Mouse (Mus musculus) C2C12 (cell line): ENCODE results near the gene Zdhhc3. TPM values are rescaled to one million over a fixed set of nuclear protein-coding genes. Genes with fewer than 3 reads are reported as not detected.

Source experiments
- H3K27me3 ChIP-seq: one replicate; pipeline ENCODE4 v1.6.1; 2011; ENCODE audit not compliant: control insufficient read depth, insufficient read depth, insufficient read length
- H3K36me3 ChIP-seq: one replicate; pipeline ENCODE4 v1.6.1; 2011; ENCODE audit not compliant: control insufficient read depth, insufficient read depth
- H3K4me3 ChIP-seq: one replicate; pipeline ENCODE4 v1.5.1; 2011; ENCODE audit warnings: mild to moderate bottlenecking, control low read depth; ENCODE audit not compliant: poor library complexity, insufficient read depth, severe bottlenecking
- H3K79me2 ChIP-seq: one replicate; pipeline ENCODE4 v1.6.1; 2011; ENCODE audit not compliant: control insufficient read depth, insufficient read depth
- H3K79me3 ChIP-seq: one replicate; pipeline ENCODE4 v1.6.1; 2011; ENCODE audit warnings: low read depth, control low read depth
- H3ac ChIP-seq: one replicate; pipeline ENCODE3; 2011; ENCODE audit warnings: low read depth; ENCODE audit not compliant: control insufficient read depth, insufficient read length
- CEBPB ChIP-seq: IDR thresholded peaks from one replicate; pipeline ENCODE4 v1.6.1; 2011; ENCODE audit warnings: low read depth, mild to moderate bottlenecking, control low read depth, moderate library complexity
- CTCF ChIP-seq: IDR thresholded peaks from one replicate; pipeline ENCODE4 v1.5.1; 2011; ENCODE audit not compliant: control insufficient read depth, insufficient read depth, insufficient read length
- FOSL1 ChIP-seq: IDR thresholded peaks from one replicate; pipeline ENCODE4 v1.8.0; 2011; ENCODE audit warnings: mild to moderate bottlenecking, low read length; ENCODE audit not compliant: poor library complexity, insufficient read depth, severe bottlenecking
- MAX ChIP-seq: IDR thresholded peaks from one replicate; pipeline ENCODE4 v1.6.1; 2011; ENCODE audit warnings: mild to moderate bottlenecking, control low read depth
- MYOD1 ChIP-seq: IDR thresholded peaks from one replicate; pipeline ENCODE4 v1.6.1; 2011; ENCODE audit warnings: low read depth; ENCODE audit not compliant: control insufficient read depth, insufficient read length
- MYOG ChIP-seq: IDR thresholded peaks from one replicate; pipeline ENCODE4 v1.6.1; 2011; ENCODE audit not compliant: control insufficient read depth, insufficient read length; ENCODE audit errors: extremely low read depth
- USF1 ChIP-seq: IDR thresholded peaks from one replicate; pipeline ENCODE4 v1.6.1; 2011; ENCODE audit warnings: low read depth, mild to moderate bottlenecking, control low read depth, moderate library complexity
- polyA plus RNA-seq: library from polyadenylated mRNA; unstranded; fragments of >200 nt; fragmentation: generic; extraction: Trizol; gene quantifications from one replicate; pipeline ENCODE4 v1.2.1, GENCODE M21; 2012; ENCODE audit warnings: missing spikeins

The Zdhhc3 gene
- polyA plus RNA-seq, 1 experiment, result 62.6 TPM

- H3K4me3 ChIP-seq, result no peak overlapping the region
- no peaks in the 10 kb centered on the region for H3K27me3 ChIP-seq
- H3ac ChIP-seq, result no peak overlapping the region
- H3K79me3 ChIP-seq, result no peaks in the 10 kb centered on the region
- H3K79me2 ChIP-seq, result no peaks in the 10 kb centered on the region
- peaks cover 62% of the 10 kb centered on the region for H3K36me3 ChIP-seq
- TF ChIP-seq MAX, result no peak
- TF ChIP-seq MYOD1, result no peak
- TF ChIP-seq CEBPB, result no peak
- TF ChIP-seq CTCF, result no peak
- TF ChIP-seq USF1, result no peak
- TF ChIP-seq FOSL1, result no peak
- no peak for TF ChIP-seq MYOG
Measured at GRCm38 (mm10) chr9:123087558-123087957, 25.4 kb downstream of the Zdhhc3 start.

GRCm38 (mm10) chr9:123085373-123085772 is 27.6 kb downstream of the Zdhhc3 start:
- H3K36me3 ChIP-seq, result peaks cover 67% of the 10 kb centered on the region
- H3ac ChIP-seq, result no peak overlapping the region
- no peaks in the 10 kb centered on the region for H3K27me3 ChIP-seq
- no peaks in the 10 kb centered on the region for H3K79me2 ChIP-seq
- no peak overlapping the region for H3K4me3 ChIP-seq
- H3K79me3 ChIP-seq, result no peaks in the 10 kb centered on the region
- TF ChIP-seq CTCF (no peak), USF1 (no peak), MYOD1 (no peak), MAX (no peak), CEBPB (no peak), FOSL1 (no peak), MYOG (no peak)

GRCm38 (mm10) chr9:123080796-123081195 is 32.2 kb downstream of the Zdhhc3 start:
- Histone ChIP-seq H3K4me3 (no peak overlapping the region), H3ac (no peak overlapping the region), H3K79me2 (no peaks in the 10 kb centered on the region), H3K79me3 (no peaks in the 10 kb centered on the region), H3K27me3 (no peaks in the 10 kb centered on the region), H3K36me3 (peaks cover 64% of the 10 kb centered on the region)
- TF ChIP-seq USF1, result no peak
- no peak for TF ChIP-seq CEBPB
- TF ChIP-seq CTCF, result no peak
- TF ChIP-seq MAX, result no peak
- TF ChIP-seq MYOD1, result no peak
- TF ChIP-seq MYOG, result no peak
- TF ChIP-seq FOSL1, result no peak

DNA sequence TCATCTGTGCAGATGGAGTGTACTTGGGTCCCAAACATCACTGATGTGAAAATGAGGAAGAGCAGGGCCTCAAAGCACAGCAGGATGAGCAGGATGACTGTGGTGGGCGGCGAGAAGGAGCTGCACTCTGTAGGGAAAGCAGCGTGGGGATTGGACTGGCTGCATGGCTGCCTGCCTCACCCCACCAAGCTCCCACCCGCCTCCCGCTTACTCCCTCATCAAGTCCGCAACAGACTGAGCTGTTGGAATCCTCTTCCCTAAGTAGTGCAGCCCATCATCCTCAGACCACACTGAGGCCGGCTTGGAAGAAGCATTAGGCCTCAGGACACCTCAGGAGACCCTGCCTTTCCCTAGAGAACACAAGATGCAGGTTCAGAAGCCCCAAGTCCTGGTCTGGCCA is 32.6 kb downstream of the Zdhhc3 start:
- H3K27me3 ChIP-seq, result no peaks in the 10 kb centered on the region
- no peak overlapping the region for H3K4me3 ChIP-seq
- peaks cover 59% of the 10 kb centered on the region for H3K36me3 ChIP-seq

GRCm38 (mm10) chr9:123079149-123079548 is 33.9 kb downstream of the Zdhhc3 start:
- H3K27me3 ChIP-seq, result no peaks in the 10 kb centered on the region
- H3K36me3 ChIP-seq, result peaks cover 52% of the 10 kb centered on the region
- TF ChIP-seq USF1, result no peak
- no peak for TF ChIP-seq MYOD1
- no peak for TF ChIP-seq CTCF
- no peaks in the 10 kb centered on the region for H3K79me2 ChIP-seq
- H3K4me3 ChIP-seq, result no peak overlapping the region
- H3ac ChIP-seq, result no peak overlapping the region
- H3K79me3 ChIP-seq, result no peaks in the 10 kb centered on the region

More for the DNA sequence above, 32.6 kb downstream of the Zdhhc3 start:
- no peaks in the 10 kb centered on the region for H3K79me2 ChIP-seq
- no peak for TF ChIP-seq USF1
- no peak for TF ChIP-seq MYOG
- TF ChIP-seq MYOD1, result no peak
- TF ChIP-seq FOSL1, result no peak
- TF ChIP-seq CTCF, result no peak
- TF ChIP-seq CEBPB, result no peak
- no peak for TF ChIP-seq MAX
- no peaks in the 10 kb centered on the region for H3K79me3 ChIP-seq
- no peak overlapping the region for H3ac ChIP-seq

GRCm38 (mm10) chr9:123060172-123060571 is 52.8 kb downstream of the Zdhhc3 start:
- Histone ChIP-seq H3ac (no peak overlapping the region), H3K4me3 (no peak overlapping the region), H3K79me2 (no peaks in the 10 kb centered on the region), H3K79me3 (no peaks in the 10 kb centered on the region), H3K27me3 (no peaks in the 10 kb centered on the region), H3K36me3 (no peaks in the 10 kb centered on the region)
- TF ChIP-seq MAX, result no peak
- TF ChIP-seq USF1, result no peak
- TF ChIP-seq MYOG, result no peak
- no peak for TF ChIP-seq CTCF
- TF ChIP-seq MYOD1, result no peak
